Mouse (Mus musculus): ENCODE measurements around the gene Ctsr.
"Not testable (repeated sequence)": the region's sequence is repeated elsewhere in the genome, so short reads cannot be mapped to it uniquely, and the experiment has no call there.

Ctsr gene

DNA sequence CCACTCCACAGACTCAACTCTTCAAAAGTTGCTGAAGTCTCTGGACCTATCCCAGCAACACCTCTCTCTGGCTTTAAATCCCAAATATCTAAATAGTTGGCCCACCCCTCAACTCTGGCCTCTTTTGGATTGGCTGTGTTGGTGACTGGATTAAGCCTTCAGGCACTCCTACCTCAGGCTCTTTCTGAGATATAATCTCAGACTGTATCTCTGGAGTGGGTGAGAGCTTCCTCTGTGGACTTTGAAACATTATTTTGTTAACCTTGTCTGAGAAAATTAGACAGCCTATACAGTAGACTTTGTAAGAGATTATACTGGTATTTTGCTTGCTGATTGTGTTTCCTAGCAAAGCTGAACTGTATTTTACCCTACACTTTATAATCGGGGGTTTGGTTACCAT, at the start of gene Ctsr:
Ctsr (minus strand) TSS at position 101 of the 400 bp plus-strand sequence.
- no peak for DNase-seq (ENCODE audit: low spot score)

DNA sequence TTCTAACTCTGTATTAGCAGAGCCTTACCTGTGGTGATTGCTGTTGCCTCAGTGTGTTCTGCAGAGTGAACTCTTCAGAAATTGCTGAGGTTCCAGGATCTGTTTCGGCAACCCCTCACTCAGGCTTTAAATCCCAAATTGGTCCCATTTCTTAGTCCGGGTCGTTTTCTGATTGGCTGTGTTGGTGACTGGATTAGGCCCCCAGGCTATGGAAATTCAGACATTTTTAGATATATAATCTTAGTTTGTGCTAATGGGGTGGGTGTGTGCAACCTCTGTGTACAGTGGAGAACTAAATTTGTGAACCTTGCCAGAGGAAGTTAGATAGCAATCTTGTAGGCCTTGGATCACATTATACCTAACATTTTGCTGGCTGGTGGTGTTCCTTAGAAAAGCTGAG, 39.3 kb upstream of the Ctsr start, which contains the start of gene Cts6:
Cts6 (minus strand) TSS at position 101 of the 400 bp plus-strand sequence.
- no peak for DNase-seq (ENCODE audit: low spot score)

DNA sequence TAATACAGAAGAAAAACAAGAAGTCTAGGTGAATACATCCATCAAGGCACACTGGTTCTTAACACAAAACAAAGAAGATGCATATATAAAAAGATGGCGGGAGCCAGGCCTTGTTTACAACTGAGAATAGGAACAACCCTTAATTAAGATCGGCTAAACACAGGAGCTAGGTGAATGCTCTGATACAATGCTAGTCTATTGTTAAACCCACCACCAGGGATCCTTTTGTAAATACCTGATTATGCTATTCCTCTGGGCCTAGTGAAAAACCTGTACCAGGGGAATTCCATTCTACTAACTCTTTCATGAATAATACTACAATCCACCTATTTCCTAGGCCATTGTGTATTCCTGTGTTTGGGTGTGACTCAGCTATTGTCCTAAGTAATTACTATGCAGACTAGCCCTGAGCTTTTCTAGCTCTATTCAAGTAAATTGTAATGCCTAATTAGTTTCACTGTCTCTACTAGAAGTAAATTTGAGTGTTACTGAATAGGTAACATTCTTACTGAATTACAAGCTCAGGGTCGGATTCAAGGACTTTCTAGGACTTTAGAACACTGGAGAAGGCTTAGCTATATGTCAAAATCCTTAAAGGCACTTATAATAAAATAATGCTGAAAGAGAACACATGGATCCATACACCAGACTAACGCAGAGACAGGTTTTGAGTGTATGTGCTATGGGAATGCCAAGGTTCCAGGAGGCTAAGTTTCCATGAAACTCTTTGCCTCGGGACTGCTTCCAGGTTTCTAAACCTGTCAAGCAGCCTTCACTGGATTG, 21.3 kb upstream of the Ctsr start:
- DNase-seq (ENCODE audit: low spot score), result not testable (repeated sequence)

DNA sequence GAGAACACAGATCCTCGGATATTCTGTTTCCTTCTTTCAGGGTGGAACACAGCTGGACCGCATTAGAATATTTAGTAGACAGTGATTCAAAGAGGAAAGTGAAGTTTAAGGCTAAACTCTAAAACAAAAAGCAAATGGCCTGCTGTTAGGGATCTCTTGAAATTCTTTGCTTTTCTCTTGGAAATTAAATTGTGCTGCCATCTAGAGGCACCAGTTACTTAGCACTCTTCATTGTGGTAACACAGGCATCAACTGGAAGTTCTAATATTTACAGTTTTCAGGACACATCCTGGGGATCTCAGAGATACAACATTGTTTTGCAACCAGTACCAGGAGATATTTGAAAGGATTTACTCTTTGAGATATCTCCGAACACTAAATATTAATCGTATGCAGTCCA, 566 bp upstream of the Ctsr start:
- no peak for DNase-seq (ENCODE audit: low spot score)
